Mouse (Mus musculus): ENCODE results near the gene Tssc4.

Gene Tssc4

DNA sequence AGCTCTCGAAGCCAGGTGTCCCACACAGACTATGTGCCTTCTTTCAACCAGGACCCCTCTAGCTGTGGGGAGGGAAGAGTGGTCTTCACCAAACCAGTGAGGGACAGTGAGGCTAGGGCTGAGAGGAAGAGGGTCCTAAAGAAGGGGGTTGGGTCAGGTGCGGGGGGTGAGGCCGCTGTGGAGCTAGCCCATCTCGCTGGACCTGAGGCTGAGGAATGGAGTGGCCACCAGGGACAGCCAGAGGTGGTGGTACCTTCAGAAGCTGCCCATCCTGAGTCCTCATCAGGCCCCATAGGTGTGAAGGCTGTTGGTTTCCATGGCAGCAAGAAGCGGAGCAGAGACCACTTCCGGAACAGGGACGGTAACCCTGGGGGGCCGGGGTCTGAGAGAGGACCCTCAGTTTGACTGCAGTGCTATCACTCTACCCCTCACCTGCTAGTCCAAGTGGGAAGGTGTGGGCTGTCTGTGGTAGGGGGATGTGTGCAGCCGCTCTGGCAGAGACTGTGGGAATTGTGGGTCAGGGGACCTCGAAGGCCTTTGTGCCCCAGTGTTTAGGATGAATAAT, 1.5 kb downstream of the Tssc4 start:
- no peak for DNase-seq

DNA sequence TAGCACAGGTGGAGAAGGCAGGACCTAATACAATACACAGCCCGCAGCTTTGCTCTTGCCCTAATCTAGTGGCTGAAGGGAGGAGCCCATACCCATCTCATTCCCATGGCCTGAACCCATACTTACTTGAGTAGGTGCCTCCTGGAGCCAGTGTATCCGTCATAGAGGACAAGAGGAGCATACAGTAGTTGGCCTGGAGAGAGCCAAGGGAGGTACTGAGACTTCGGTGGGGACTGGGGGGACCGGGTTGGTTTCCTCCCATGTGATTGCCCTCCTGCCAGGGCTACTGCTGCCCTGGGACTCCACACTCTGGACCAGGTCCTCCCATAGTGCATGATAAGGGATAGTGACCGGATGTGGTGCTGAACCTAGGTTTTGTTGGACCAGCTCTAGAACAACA, 3.6 kb downstream of the Tssc4 start:
- no peak for DNase-seq

- no peak for DNase-seq
These were observed 4.0 kb downstream of the Tssc4 start for GRCm38 (mm10) chr7:143073086-143073485.

DNA sequence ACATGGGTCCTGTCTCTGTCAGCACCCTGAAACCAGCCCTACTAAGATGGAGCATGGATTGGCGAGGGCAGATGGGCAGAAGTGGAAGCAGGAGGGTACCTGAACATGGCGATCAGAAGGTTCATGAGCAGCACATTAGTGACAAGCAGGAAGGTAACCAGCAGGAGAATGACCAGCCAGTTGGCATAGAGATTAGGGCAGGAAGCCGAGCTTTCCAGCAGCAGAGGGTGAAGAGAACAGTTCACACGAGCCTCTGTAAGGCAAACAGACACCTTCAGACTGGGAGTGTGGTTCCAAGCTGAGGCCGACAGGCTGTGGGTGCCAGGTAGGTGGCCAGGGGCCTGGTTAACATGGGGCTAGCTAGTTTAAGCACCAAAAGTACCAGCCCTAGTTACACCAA, 6.3 kb downstream of the Tssc4 start:
- no peak for DNase-seq

DNA sequence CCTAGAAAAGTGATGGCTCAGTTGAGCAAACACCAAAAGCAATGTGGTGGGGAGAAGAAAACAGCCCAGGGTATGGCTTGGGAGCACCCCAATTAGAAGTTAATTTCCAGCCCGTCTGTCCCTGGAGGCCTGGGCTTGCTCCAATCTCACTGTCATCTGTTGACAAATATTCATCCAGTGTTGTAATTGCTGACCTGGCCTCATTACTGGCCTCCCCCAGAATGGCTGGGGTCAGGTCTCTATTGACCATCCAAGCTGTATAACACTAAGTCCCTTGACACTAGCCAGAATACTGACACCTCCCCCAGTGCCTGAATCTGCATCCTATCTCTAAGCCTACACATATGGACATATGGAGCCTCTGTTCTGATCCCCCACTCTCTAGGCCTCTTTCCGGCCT, 8.3 kb downstream of the Tssc4 start:
- DNase-seq: no peak

- no peak for DNase-seq
These were observed 13.0 kb downstream of the Tssc4 start for GRCm38 (mm10) chr7:143082024-143082423.

DNA sequence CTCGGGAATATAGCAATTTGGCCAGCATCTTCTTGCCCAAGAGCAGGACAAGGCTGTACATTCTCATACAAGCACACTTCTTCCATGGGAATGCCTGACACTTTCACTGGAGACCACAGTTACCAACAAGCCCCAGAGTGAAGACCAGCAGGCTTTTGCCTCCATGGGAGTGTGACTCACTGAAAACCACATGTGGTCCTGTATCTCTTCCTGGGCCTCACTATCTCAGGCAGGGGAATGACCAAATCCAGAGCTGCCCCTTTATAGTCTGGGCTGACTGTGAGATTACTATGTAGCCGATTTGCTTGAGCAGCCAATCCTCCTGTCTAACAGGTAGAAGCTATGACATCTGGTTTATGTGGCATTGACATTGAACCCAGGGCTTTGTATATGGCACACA, 14.7 kb downstream of the Tssc4 start:
- no peak for DNase-seq

DNA sequence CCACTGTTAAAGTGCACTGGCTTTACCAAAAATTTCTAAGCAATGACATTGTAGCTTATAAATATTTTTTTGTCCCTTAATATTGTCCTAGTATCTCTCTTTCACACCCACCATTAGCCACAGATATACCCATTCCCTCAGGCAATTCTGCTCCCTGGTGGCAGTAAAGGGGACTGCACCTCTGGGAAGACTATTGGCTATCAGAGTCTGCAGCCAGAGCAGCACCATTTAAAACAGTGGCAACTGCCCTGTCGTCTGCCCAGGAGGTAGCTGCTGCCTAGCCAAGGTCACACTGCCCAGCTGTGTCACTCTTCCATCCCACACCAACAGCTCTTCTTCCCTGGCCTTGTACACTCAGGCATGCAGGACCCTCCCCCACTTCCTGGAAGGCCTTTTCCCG, 17.3 kb downstream of the Tssc4 start:
- peak; percentile 77 for DNase-seq

GRCm38 (mm10) chr7:143087070-143087579, 18.1 kb downstream of the Tssc4 start:
- DNase-seq: peak; percentile 73

GRCm38 (mm10) chr7:143093847-143094246, 24.8 kb downstream of the Tssc4 start:
- DNase-seq: no peak

DNA sequence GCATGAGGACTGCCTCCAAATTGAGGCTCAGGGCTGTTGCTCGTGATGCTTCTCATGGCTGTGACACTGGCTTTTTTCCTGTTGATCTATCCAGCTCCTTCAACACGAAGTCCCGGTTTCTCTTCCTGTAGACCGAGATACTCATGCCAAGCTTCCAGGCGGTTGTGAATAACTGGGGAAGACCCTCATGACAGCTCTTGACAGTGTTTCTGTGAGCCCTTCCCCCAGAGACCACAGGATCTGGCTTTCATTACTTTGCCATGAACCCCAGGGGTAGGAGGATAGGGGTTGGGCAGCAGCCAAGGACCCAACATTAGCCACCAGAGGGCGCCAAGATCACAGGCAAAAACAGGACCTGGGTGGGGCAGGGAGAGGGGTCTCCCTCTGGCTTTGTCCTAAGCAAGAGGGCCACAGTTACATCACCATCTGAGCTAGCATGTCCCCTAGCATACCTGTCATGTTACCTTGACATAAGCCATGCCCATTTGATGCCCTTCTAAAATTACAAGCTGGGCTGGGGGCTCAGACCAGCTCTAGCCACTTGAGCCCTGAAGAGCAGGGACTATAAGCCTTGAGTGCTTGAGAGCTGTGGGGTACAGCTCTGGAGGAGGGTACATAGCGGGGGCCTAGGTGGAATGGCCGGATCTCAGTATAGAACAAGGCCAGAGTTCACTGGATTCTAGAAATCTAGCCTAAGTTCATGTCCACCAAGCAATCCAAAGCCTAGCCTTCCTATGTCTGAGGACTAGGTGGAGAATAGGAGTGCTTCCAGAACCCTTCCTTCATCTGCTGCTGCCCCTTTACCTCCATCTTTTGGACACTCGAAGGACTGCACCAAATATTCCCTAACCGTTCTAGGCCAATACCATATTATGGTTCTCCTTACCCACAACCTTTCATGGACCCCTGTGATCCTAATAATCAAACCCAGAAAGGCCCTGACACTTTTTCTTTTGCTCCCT, 25.8 kb downstream of the Tssc4 start, which contains the start of gene Trpm5:
Gene Trpm5, minus strand, starts transcription at position 51 of the 962 bp plus-strand sequence.
- DNase-seq: peak; percentile 71

DNA sequence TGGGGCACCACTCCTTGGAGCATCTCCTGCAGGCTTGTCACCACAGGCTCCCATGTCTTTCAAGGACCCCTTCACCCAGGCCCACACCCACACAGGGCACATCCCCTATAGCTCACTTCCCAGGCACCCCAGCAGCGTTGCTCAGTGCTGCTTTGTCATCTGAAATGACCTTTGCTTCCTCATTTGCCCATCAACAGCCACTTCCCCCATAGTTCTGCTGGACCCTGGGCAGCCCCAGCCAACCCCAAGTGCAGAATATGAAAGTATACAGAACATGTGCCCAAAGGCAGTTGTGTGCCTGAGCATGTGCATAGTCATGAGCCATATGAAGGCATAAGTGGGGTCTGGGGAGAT, 26.5 kb downstream of the Tssc4 start:
- DNase-seq: no peak

GRCm38 (mm10) chr7:143100759-143101158, 31.7 kb downstream of the Tssc4 start:
- DNase-seq: no peak

DNA sequence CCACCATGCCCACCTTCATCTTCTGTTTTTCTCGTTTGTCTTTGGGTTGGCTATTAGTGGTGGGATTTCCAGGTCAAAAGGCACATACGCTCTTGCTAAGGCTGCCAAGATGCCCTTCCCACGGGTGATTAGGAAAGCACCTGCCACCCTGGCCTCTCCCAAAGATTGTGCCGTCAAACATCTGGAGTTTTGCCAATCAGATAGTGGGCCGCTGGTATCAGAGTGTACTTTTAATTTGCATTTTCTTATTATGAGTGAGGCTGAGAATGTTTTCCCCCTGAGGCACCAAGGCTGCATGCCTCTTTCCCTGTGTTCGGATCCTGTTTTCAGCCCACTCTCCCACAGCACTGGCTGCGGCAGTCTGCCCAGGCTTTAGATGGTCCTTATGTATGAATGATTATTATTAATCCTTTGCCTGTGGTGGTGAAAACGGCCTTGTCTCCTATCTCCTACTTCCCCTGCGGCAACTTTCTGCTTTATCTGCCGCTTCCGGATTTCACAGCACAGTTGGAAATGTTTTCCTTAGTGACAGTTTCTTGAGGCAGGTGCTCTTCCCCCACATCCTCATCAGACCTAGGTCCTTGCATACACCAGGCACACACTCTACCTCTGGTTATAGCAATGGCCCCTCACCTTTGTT, 36.3 kb downstream of the Tssc4 start:
- peak; percentile 42 for DNase-seq

- DNase-seq: no peak
These were observed 37.0 kb downstream of the Tssc4 start, which contains the start of gene Kcnq1 for GRCm38 (mm10) chr7:143106062-143106461. Gene Kcnq1, plus strand, starts transcription at chr7:143106362.

DNA sequence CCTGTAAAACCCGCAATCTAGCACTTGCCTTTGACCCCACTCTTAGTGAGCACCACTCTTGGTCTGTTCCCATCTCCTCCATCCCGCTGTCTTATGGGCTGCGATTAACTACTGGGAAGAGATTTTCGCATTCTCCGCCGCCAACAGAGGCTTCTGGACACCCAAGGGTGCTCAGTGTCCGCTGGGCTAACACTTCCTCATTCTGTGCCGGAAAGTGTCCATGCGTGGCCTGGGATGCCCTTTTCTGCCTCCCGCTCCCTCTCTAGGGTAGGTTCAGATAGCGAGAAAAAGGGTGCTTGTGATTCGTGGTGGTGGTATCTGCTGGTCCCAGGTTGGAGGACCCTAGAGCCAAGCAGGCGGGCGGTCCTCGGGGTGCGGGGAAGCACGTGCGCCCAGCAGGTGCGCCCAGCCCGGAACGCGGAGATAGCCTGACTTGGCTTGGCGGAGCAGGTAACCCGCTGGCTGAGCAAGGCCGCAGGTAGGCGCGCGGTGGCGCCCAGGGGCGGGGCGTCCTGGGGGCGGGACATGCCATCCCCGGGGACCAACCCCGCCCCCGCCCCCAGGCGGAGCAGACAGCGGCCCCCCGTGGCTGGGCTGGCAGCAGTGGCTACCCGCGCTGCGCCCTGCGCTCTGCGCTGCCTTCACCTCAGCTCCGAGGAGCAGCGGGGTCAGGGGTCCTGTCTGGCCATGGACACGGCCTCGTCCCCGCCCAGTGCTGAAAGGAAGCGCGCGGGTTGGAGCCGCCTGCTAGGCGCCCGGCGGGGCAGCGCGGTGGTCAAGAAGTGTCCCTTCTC, 37.8 kb downstream of the Tssc4 start:
- DNase-seq: peak; percentile 85

DNA sequence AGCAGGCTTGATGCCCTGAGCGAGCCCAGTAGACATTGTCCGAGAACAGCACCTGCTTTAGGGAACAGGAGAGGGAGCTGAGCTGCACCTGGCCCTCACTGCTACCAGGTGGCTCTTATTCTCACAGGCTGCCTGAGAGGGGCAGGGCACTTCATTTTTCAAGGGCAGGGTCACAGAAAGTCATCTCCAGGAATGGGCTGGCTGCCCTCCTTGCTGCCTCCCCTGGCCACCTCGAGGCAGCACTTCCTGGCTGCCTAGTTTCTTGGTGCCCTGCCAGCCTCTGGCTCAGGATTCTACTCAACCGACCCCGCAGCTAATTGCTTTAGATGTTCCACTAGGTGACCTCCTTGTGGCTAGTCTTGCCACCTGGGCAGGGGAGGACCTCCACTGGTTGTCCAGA, 39.2 kb downstream of the Tssc4 start:
- peak; percentile 71 for DNase-seq

GRCm38 (mm10) chr7:143108996-143109660, 40.1 kb downstream of the Tssc4 start:
- peak; percentile 13 for DNase-seq

DNA sequence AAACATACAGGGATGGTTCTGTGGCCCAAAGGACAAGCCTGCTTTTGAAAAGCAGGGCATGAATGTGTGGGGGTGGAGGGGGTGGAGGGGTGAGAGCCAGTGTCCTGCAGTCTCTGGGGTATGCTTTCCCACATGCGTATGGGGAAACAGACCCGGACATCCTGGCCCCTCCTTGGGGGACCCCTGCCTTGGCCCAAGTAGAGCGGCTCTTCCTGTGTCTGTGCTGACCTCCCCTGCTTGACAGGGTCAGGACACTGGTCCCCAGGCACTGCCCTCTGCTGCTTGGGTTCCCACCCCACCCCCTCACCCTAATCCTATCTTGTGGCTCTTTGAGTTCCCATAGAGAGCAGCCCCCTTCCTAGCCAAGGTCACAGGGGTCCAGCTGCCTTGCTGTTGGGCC, 40.6 kb downstream of the Tssc4 start:
- DNase-seq: no peak

- no peak for DNase-seq
These were observed 41.8 kb downstream of the Tssc4 start for GRCm38 (mm10) chr7:143110803-143111202.

- DNase-seq: no peak
These were observed 42.7 kb downstream of the Tssc4 start for GRCm38 (mm10) chr7:143111719-143112118.

- DNase-seq: no peak
These were observed 43.3 kb downstream of the Tssc4 start for GRCm38 (mm10) chr7:143112395-143112794.
